21 mouse cellular contexts compared by ENCODE assay signal in the genomic region with DNA sequence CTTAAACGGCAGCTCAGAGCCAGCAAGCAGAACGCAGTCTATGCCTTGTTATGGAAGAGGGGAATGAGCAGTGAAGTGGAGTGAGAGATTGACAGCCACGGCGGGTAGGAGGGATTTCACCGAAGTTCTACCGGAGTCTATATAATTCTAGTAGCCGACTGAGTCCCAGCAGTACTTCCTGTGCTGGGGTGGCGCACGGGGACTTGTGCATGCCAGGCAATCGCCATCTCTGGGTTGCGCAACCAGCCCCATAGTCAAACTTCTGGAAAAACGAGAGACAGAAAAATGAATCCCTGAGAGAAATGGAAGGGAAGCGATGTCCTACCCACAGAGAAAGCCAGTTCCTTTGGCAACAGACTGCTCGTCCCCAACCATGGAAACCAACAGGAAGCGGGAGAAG. TPM values are rescaled to one million over a fixed set of nuclear protein-coding genes. Genes with fewer than 3 reads are reported as not detected.
A peak's percentile ranks its signal among the peaks of the same experiment; 100 is the strongest.
DNase-seq lines count a peak whose midpoint lies in the region; ATAC-seq and TF ChIP-seq lines count a peak whose summit lies in the region.
"Had no signal": no experiment of that assay in that cellular context is flagged by ENCODE, and none has a peak within 500 bp of the region (broad histone marks: within the 10 kb centered on the region; RNA-seq: fewer than 3 reads in every experiment).

No protein-coding gene starts in this region.

- no peak for TF ChIP-seq EP300 in ES-Bruce4 (IDR thresholded peaks at IDR 0.05; ENCODE audit: insufficient read depth, low read depth, low read length)

- H3K4me3 ChIP-seq in C2C12 (ENCODE audit: insufficient read depth, poor library complexity, severe bottlenecking) (no peak overlapping the region), ES-Bruce4 (ENCODE audit: low read depth, low read length) (0 out of 2 replicates have a peak overlapping the region, but pooled peaks have one; percentile 19), myocyte (no peak overlapping the region)
- H3K4me3 ChIP-seq in kidney, embryonic 16.5 days (ENCODE audit: low read length), result no peak overlapping the region
- H3K4me3 ChIP-seq: embryonic facial prominence, embryonic 10.5 days; forebrain, embryonic 13.5 days; heart, embryonic 13.5 days; hindbrain, embryonic 15.5 days had no signal

- H3K27ac ChIP-seq in ES-Bruce4 (ENCODE audit: insufficient read depth, low read length), result no peak overlapping the region
- no peak overlapping the region for H3K27ac ChIP-seq in kidney, embryonic 16.5 days (ENCODE audit: low read length)
- H3K27ac ChIP-seq: embryonic facial prominence, embryonic 10.5 days; forebrain, embryonic 13.5 days; heart, embryonic 13.5 days; hindbrain, embryonic 15.5 days had no signal

- H3K9ac ChIP-seq in ES-Bruce4 (ENCODE audit: low read depth, poor library complexity, severe bottlenecking), result no peak overlapping the region
- no peak overlapping the region for H3K9ac ChIP-seq in kidney, embryonic 16.5 days (replicated peaks; ENCODE audit: low read length)
- H3K9ac ChIP-seq: forebrain, embryonic 13.5 days; forebrain, postnatal 0 days; heart, embryonic 13.5 days; hindbrain, embryonic 15.5 days had no signal

- no peak overlapping the region for H3ac ChIP-seq in C2C12 (ENCODE audit: control insufficient read depth, insufficient read length, low read depth)
- H3ac ChIP-seq in myocyte (ENCODE audit: control insufficient read depth, insufficient read length), result no peak overlapping the region

- H3K4me2 ChIP-seq in myocyte (ENCODE audit: low read depth), result no peak overlapping the region
- no peak overlapping the region for H3K4me2 ChIP-seq in kidney, embryonic 16.5 days (replicated peaks; ENCODE audit: low read depth, low read length)
- H3K4me2 ChIP-seq: forebrain, embryonic 13.5 days; heart, embryonic 13.5 days; hindbrain, embryonic 15.5 days had no signal

- H3K79me2 ChIP-seq in C2C12 (ENCODE audit: control insufficient read depth, insufficient read depth), result no peaks in the 10 kb centered on the region
- H3K79me2 ChIP-seq in myocyte (ENCODE audit: control insufficient read depth, insufficient read depth), result no peaks in the 10 kb centered on the region

- H3K9me3 ChIP-seq in ES-Bruce4 (replicated peaks; ENCODE audit: control insufficient read depth, insufficient read depth, low read length, poor library complexity, severe bottlenecking), result no peaks in the 10 kb centered on the region
- no peaks in the 10 kb centered on the region for H3K9me3 ChIP-seq in kidney, embryonic 16.5 days (ENCODE audit: low read length)
- H3K9me3 ChIP-seq: embryonic facial prominence, embryonic 10.5 days; forebrain, embryonic 13.5 days; G1E; heart, embryonic 13.5 days; hindbrain, embryonic 15.5 days had no signal

- no peaks in the 10 kb centered on the region for H3K36me3 ChIP-seq in C2C12 (ENCODE audit: control insufficient read depth, insufficient read depth)
- H3K36me3 ChIP-seq in ES-Bruce4 (ENCODE audit: control insufficient read depth, insufficient read depth, low read length, poor library complexity, severe bottlenecking), result no peaks in the 10 kb centered on the region
- H3K36me3 ChIP-seq in myocyte (ENCODE audit: control insufficient read depth, insufficient read depth), result no peaks in the 10 kb centered on the region
- no peaks in the 10 kb centered on the region for H3K36me3 ChIP-seq in kidney, embryonic 16.5 days (ENCODE audit: insufficient read depth, low read length)
- H3K36me3 ChIP-seq: embryonic facial prominence, embryonic 10.5 days; G1E; heart, embryonic 13.5 days; hindbrain, embryonic 15.5 days had no signal

- ATAC-seq in common myeloid progenitor, adult 5-6 weeks (replicated peaks; ENCODE audit: low read depth, poor library complexity, severe bottlenecking), result peak; percentile 61
- no peak for ATAC-seq in kidney, embryonic 16.5 days (ENCODE audit: low FRiP score, low TSS enrichment)
- ATAC-seq: forebrain, embryonic 13.5 days; forebrain, postnatal 0 days had no signal

- TF ChIP-seq POLR2A in ES-Bruce4 (IDR thresholded peaks at IDR 0.05; ENCODE audit: insufficient read depth, low read length) (no peak), myocyte (IDR thresholded peaks at IDR 0.05; ENCODE audit: insufficient read length, low read depth) (no peak)

- 82% methylated on average over 15 of the region's 15 CpGs for WGBS in kidney, embryonic 16.5 days

- TF ChIP-seq CTCF in C2C12 (IDR thresholded peaks at IDR 0.05; ENCODE audit: control insufficient read depth, insufficient read depth, insufficient read length), result no peak
- TF ChIP-seq CTCF in ES-Bruce4 (IDR thresholded peaks at IDR 0.05; ENCODE audit: low read depth, low read length), result no peak

- H3K4me1 ChIP-seq in ES-Bruce4 (ENCODE audit: control insufficient read depth, insufficient read depth, low read length), result no peaks in the 10 kb centered on the region
- H3K4me1 ChIP-seq in kidney, embryonic 16.5 days (ENCODE audit: insufficient read depth, low read length), result no peaks in the 10 kb centered on the region
- H3K4me1 ChIP-seq: embryonic facial prominence, embryonic 10.5 days; forebrain, embryonic 13.5 days; heart, embryonic 13.5 days; hindbrain, embryonic 15.5 days had no signal

- DNase-seq in kidney, postnatal 10 days, result no peak
- no peak for DNase-seq in retina, postnatal 1 day
- DNase-seq: adrenal gland, postnatal 10 days; B cell, adult 2 months; cerebellum, adult 11-12 months; cerebellum, adult 9-10 months; cerebellum, postnatal 25 days; forebrain, postnatal 0 days; gastrocnemius, postnatal 25 days; heart, adult 11 months; heart, postnatal 36 days had no signal

- H3K79me3 ChIP-seq in C2C12 (ENCODE audit: low read depth), result no peaks in the 10 kb centered on the region

- H3K27me3 ChIP-seq in C2C12 (ENCODE audit: control insufficient read depth, insufficient read depth, insufficient read length) (no peaks in the 10 kb centered on the region), ES-Bruce4 (ENCODE audit: control insufficient read depth, insufficient read depth, low read length, poor library complexity, severe bottlenecking) (no peaks in the 10 kb centered on the region), myocyte (ENCODE audit: control insufficient read depth, insufficient read depth, insufficient read length) (no peaks in the 10 kb centered on the region)
- no peaks in the 10 kb centered on the region for H3K27me3 ChIP-seq in kidney, embryonic 16.5 days (ENCODE audit: insufficient read depth, low read length)
- H3K27me3 ChIP-seq: forebrain, embryonic 13.5 days; heart, embryonic 13.5 days; hindbrain, embryonic 15.5 days had no signal

TF ChIP-seq in C2C12, 6 proteins besides CTCF, POLR2A, EP300 and RAD21:
- TF ChIP-seq CEBPB (IDR thresholded peaks at IDR 0.05; ENCODE audit: low read depth) (peak; percentile 33), MYOD1 (IDR thresholded peaks at IDR 0.05; ENCODE audit: control insufficient read depth, insufficient read length, low read depth) (no peak)

TF ChIP-seq in myocyte, 11 proteins besides CTCF, POLR2A, EP300 and RAD21:
- no peak for TF ChIP-seq POLR2AphosphoS2 (IDR thresholded peaks at IDR 0.05; ENCODE audit: insufficient read length, low read depth)
- 0 out of 2 replicates have a peak, but pooled peaks have one; percentile 33 for TF ChIP-seq CEBPB (IDR thresholded peaks at IDR 0.05; ENCODE audit: insufficient read depth, poor library complexity, severe bottlenecking)
- TF ChIP-seq SRF (IDR thresholded peaks at IDR 0.05; ENCODE audit: control insufficient read depth, insufficient read length, low read depth), result no peak
TF ChIP-seq in myocyte: peak in this region for 1.

RNA-seq across cellular contexts. Expression of gene Pdcd6ip, which starts 16.6 kb away (rescaled TPM):
- polyA plus RNA-seq in C2C12 (2012; fragmentation: generic; extraction: Trizol) (62.5 TPM), ES-Bruce4 (2011; ENCODE audit: insufficient read depth, insufficient read length, low read depth, missing spikeins) (133 TPM in 2 replicates), myocyte (2012; fragmentation: generic; extraction: Trizol) (56.3 TPM)
- 86.0 and 89.7 TPM in 2 replicates for total RNA-seq in common myeloid progenitor, adult 5-6 weeks (2017)
- polyA plus RNA-seq in kidney, embryonic 16.5 days (2015; fragmentation: Nextera tagmentation; extraction: Ambion mirVana), result 86.6 and 96.8 TPM in 2 replicates

RNA-seq across cellular contexts. Expression of gene Clasp2, which starts 16.6 kb away (rescaled TPM):
- 8.8 TPM for polyA plus RNA-seq in C2C12 (2012; fragmentation: generic; extraction: Trizol)
- polyA plus RNA-seq in ES-Bruce4 (2011; ENCODE audit: insufficient read depth, insufficient read length, low read depth, missing spikeins), result 70.3 and 71.5 TPM in 2 replicates
- 42.2 and 50.5 TPM in 2 replicates for total RNA-seq in common myeloid progenitor, adult 5-6 weeks (2017)
- 6.6 TPM for polyA plus RNA-seq in myocyte (2012; fragmentation: generic; extraction: Trizol)
- polyA plus RNA-seq in kidney, embryonic 16.5 days (2015; fragmentation: Nextera tagmentation; extraction: Ambion mirVana), result 23.0 and 24.4 TPM in 2 replicates
